Mouse (Mus musculus) G1E (cell line): ENCODE measurements at regions not wholly inside any gene's neighbourhood (a gene's known extent, or its start where the extent isn't known, plus 50 kb on each side); places are given as distances from the start of the nearest gene placed in this dataset.
"Not testable (repeated sequence)": the region's sequence is repeated elsewhere in the genome, so short reads cannot be mapped to it uniquely, and the experiment has no call there.

Experiments used
- ATAC-seq: 2 replicates; pipeline ENCODE4 v1.8.0; 2016; ENCODE audit warnings: mild to moderate bottlenecking; ENCODE audit not compliant: insufficient number of reproducible peaks, poor library complexity, low FRiP score, severe bottlenecking; ENCODE audit errors: extremely low read depth
- DNase-seq: peaks from one replicate; pipeline ENCODE4 v3.0.0; 2012; ENCODE audit warnings: low spot score
- H3K27me3 ChIP-seq: 2 replicates; pipeline ENCODE4 v1.6.1; 2012; ENCODE audit warnings: mild to moderate bottlenecking, low read length, inconsistent platforms; ENCODE audit not compliant: insufficient read depth
- H3K36me3 ChIP-seq: replicated peaks from 2 replicates; pipeline ENCODE3; 2012; ENCODE audit warnings: mild to moderate bottlenecking, inconsistent platforms
- H3K4me1 ChIP-seq: 2 replicates; pipeline ENCODE4 v1.6.1; 2012; ENCODE audit warnings: low read depth, low read length, inconsistent platforms, mixed read lengths; ENCODE audit not compliant: insufficient read depth
- H3K4me3 ChIP-seq: 2 replicates; pipeline ENCODE4 v1.5.1; 2012; ENCODE audit warnings: low read depth, mild to moderate bottlenecking, inconsistent platforms, low read length, moderate library complexity, mixed read lengths
- H3K9me3 ChIP-seq: replicated peaks from 2 replicates; pipeline ENCODE4 v1.6.1; 2012; ENCODE audit warnings: inconsistent platforms
- CTCF ChIP-seq: IDR thresholded peaks from 2 replicates; pipeline ENCODE4 v1.5.1; 2012; ENCODE audit warnings: low read depth, low read length, inconsistent platforms, mixed read lengths
- GATA1 ChIP-seq: IDR thresholded peaks from 2 replicates; pipeline ENCODE4 v1.6.1; 2012; ENCODE audit warnings: borderline replicate concordance, low read length, inconsistent platforms, mixed read lengths
- GATA2 ChIP-seq: IDR thresholded peaks from 2 replicates; pipeline ENCODE4 v1.6.1; 2012; ENCODE audit warnings: low read depth, low read length, inconsistent platforms, borderline replicate concordance
- POLR2AphosphoS5 ChIP-seq: IDR thresholded peaks from 2 replicates; pipeline ENCODE4 v1.6.1; 2012; ENCODE audit warnings: low read depth, low read length, inconsistent platforms; ENCODE audit not compliant: insufficient replicate concordance
- TAL1 ChIP-seq: conservative IDR thresholded peaks from 2 replicates; pipeline ENCODE4 v1.6.1; 2012; ENCODE audit warnings: low read depth, low read length, inconsistent platforms, mixed read lengths

GRCm38 (mm10) chr13:70081108-70081507 lies 278.9 kb downstream of the Med10 start:
- Histone ChIP-seq H3K27me3 (no peaks in the 10 kb centered on the region), H3K4me3 (no peak overlapping the region), H3K9me3 (peaks cover 47% of the 10 kb centered on the region), H3K4me1 (no peaks in the 10 kb centered on the region), H3K36me3 (no peaks in the 10 kb centered on the region)
- DNase-seq (no peak), ATAC-seq (no peak)
- TF ChIP-seq POLR2AphosphoS5 (no peak), TAL1 (no peak), CTCF (no peak), GATA2 (no peak), GATA1 (no peak)

GRCm38 (mm10) chr13:70092886-70093285 lies 290.7 kb downstream of the Med10 start:
- Histone ChIP-seq H3K9me3 (peaks cover 47% of the 10 kb centered on the region), H3K4me3 (no peak overlapping the region), H3K4me1 (no peaks in the 10 kb centered on the region), H3K27me3 (no peaks in the 10 kb centered on the region), H3K36me3 (no peaks in the 10 kb centered on the region)
- no peak for DNase-seq
- TF ChIP-seq GATA1 (no peak), TAL1 (no peak), GATA2 (no peak), POLR2AphosphoS5 (no peak), CTCF (no peak)
- no peak for ATAC-seq

GRCm38 (mm10) chr13:70093970-70094369 lies 291.8 kb downstream of the Med10 start:
- H3K4me1 ChIP-seq, result no peaks in the 10 kb centered on the region
- peaks cover 42% of the 10 kb centered on the region for H3K9me3 ChIP-seq
- ATAC-seq (no peak), DNase-seq (no peak)
- H3K36me3 ChIP-seq, result no peaks in the 10 kb centered on the region
- H3K27me3 ChIP-seq, result no peaks in the 10 kb centered on the region
- no peak overlapping the region for H3K4me3 ChIP-seq
- no peak for TF ChIP-seq CTCF
- no peak for TF ChIP-seq TAL1
- TF ChIP-seq GATA1, result no peak
- no peak for TF ChIP-seq GATA2
- TF ChIP-seq POLR2AphosphoS5, result no peak

GRCm38 (mm10) chr13:70096430-70097301 lies 294.5 kb downstream of the Med10 start:
- peaks cover 31% of the 10 kb centered on the region for H3K9me3 ChIP-seq
- no peak overlapping the region for H3K4me3 ChIP-seq
- no peak for TF ChIP-seq TAL1
- TF ChIP-seq POLR2AphosphoS5, result no peak
- TF ChIP-seq GATA1, result no peak
- no peak for TF ChIP-seq GATA2
- no peak for TF ChIP-seq CTCF
- no peak for ATAC-seq
- no peaks in the 10 kb centered on the region for H3K4me1 ChIP-seq
- no peaks in the 10 kb centered on the region for H3K36me3 ChIP-seq
- H3K27me3 ChIP-seq, result no peaks in the 10 kb centered on the region
- DNase-seq, result no peak

- not testable (repeated sequence) for H3K27me3 ChIP-seq, H3K4me3 ChIP-seq, H3K36me3 ChIP-seq, H3K4me1 ChIP-seq, ATAC-seq, DNase-seq
- peaks cover 30% of the 10 kb centered on the region for H3K9me3 ChIP-seq
Observed at GRCm38 (mm10) chr13:70100091-70100490, 297.9 kb downstream of the Med10 start.

GRCm38 (mm10) chr13:70103021-70103420 lies 300.8 kb downstream of the Med10 start:
- DNase-seq, result no peak
- Histone ChIP-seq H3K36me3 (no peaks in the 10 kb centered on the region), H3K4me1 (no peaks in the 10 kb centered on the region), H3K9me3 (peaks cover 37% of the 10 kb centered on the region), H3K4me3 (no peak overlapping the region), H3K27me3 (no peaks in the 10 kb centered on the region)
- no peak for TF ChIP-seq POLR2AphosphoS5
- no peak for TF ChIP-seq GATA1
- TF ChIP-seq GATA2, result no peak
- TF ChIP-seq CTCF, result no peak
- no peak for TF ChIP-seq TAL1
- no peak for ATAC-seq

- DNase-seq, H3K4me3 ChIP-seq, H3K4me1 ChIP-seq, H3K27me3 ChIP-seq, H3K36me3 ChIP-seq, ATAC-seq: not testable (repeated sequence)
- H3K9me3 ChIP-seq, result peaks cover 37% of the 10 kb centered on the region
Observed at GRCm38 (mm10) chr13:70103491-70103890, 301.3 kb downstream of the Med10 start.
